Mouse (Mus musculus): ENCODE measurements at regions not wholly inside any gene's neighbourhood (a gene's known extent, or its start where the extent isn't known, plus 50 kb on each side); places are given as distances from the start of the nearest gene placed in this dataset.
A peak's percentile ranks its signal among the peaks of the same experiment; 100 is the strongest.

DNA sequence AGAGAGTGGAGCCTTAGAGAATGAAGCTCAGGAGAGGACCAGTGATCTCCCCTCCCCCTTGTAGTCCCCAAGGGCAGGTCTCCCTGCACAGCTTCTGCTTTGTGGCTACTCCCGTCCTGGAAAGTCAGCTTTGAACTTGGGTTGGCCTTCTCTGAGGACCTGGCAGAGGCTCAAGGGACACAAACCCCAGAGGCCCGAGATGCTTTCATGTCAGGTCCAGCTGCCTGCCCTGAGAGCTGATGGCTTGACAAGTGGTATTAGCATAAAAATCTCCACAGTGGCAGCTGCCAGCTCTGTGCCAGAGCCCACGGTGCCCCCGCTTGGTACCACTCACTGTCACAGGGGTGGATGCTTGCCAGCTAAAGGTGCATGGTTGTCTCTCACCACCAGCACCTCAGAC is 173.8 kb upstream of the Gm4791 start:
- DNase-seq (ENCODE audit: low spot score): no peak

GRCm38 (mm10) chr9:46819808-46820207 is 178.7 kb upstream of the Gm4791 start:
- no peak for DNase-seq (ENCODE audit: low spot score)

- no peak for DNase-seq (ENCODE audit: low spot score)
Measured at GRCm38 (mm10) chr9:46819376-46819775, 179.2 kb upstream of the Gm4791 start.

DNA sequence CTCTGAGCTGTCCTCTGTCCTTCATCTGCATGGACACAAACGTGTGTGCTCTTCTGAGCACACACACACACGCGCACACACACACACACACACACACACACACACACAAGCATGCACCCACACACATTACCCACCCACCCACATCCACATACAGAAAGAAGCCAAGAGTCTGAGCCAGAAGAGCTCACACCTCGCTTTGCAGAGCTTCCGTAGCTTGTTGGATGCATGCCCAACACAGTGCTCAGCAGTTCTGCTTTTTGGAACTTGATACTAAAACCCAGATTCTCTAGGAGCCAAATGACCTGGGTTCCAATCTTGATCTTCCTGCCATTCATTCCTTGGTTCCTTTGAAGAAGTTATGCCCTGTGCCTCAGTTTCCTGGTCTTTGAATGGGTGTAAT is 182.4 kb upstream of the Gm4791 start:
- peak; percentile 54 for DNase-seq (ENCODE audit: low spot score)

DNA sequence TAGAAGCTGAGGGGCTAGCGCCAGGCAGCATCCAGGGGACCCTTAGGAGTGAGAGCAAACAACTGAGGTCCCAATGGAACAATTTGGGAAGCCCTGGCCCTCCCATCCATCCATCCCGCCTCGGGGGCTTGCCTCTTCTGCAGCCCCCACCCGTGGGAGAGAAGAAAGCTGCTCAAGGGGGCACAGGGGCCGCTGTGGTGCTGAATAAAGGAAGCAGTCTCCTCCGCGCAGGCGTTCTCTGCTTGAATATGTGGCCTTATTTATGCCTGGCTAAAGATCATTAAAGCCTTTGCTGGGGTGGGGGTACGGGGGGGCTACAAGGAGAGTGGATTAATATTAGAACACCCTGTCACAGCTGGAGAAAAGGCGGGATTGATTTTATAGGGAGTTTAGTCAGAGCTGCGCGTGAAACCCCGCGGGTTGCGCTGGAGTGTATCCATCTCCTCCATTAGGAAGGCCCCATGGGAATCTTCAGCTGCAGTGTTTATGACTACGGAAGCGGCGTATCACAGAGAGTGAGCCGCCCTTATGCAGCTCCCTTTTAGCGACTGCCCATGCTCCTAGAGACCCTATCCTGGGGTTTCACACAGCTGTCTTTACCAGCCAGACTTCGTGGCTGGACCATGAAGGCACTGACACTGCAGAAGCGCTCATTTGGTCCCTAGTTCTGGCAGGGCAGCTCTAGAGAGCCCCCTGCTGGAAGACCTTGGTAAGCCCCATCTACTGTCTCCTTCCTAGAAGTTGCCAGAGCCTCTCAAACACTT is 183.9 kb upstream of the Gm4791 start:
- DNase-seq (ENCODE audit: low spot score): peak; percentile 82

DNA sequence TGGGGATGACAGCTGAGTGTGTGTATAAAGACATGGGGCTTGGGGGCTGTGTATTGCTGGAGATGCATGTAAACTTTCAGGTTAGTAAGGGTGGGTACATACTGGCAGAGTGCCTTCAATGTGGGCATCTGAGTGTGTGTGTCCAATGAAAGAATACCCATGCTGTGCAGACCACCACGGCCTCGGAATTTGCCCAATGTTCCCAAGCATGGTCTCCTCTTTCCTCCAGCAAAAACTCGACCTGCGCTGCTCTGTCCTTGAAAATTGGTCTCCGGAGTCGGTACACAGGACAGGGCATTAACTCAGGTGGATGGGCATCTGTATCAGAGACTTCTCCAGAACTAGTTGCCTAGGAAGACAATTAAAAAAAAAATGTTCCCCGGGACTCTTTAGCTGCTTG is 188.3 kb upstream of the Gm4791 start:
- no peak for DNase-seq (ENCODE audit: low spot score)

GRCm38 (mm10) chr9:46795446-46795845 is 203.1 kb upstream of the Gm4791 start:
- no peak for DNase-seq (ENCODE audit: low spot score)

DNA sequence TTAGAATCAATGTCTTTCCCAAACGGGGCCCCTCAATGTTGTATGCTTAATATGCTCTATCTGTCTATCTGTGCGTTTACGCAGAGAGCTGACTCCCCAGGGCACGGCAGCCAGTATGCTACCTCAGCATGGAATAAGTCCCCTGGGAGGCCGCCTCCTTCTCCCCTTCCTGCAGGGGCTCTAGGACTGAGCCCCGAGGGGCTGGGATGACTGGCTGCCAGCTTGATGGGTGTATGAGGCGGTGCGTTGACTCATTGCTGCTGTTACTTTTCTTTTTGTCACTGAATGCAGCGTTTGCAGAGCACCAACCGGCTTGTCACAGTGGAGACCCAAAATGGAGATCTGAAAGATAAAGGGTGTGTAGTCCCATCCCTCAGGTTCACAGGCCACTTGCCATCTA is 209.5 kb upstream of the Gm4791 start:
- DNase-seq (ENCODE audit: low spot score): no peak

- peak; percentile 31 for DNase-seq (ENCODE audit: low spot score)
Measured at GRCm38 (mm10) chr9:46788456-46788855, 210.1 kb upstream of the Gm4791 start.

- DNase-seq (ENCODE audit: low spot score): peak; percentile 57
Measured at GRCm38 (mm10) chr9:46784355-46784975, 214.1 kb upstream of the Gm4791 start.

GRCm38 (mm10) chr9:46783597-46784354 is 214.8 kb upstream of the Gm4791 start:
- DNase-seq (ENCODE audit: low spot score): no peak

DNA sequence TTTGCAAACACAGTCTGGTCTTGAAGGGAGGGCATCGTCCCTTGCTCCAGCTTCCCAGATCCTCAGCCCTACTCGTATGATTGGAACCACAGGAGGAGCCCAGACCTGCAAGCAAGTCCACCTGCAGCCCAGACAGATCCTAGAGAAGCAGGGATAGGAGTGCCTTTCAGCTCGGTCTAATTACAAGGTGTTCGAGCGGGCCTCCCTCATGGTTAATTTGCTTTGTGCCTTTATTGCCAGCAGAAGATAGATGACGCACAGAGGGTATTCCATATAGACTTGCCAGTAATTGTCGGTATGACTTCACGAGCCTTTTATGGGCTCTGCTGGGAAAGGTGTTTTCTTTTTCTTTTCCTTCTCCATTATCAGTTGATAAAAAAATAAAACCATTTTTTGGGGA is 216.9 kb upstream of the Gm4791 start:
- no peak for DNase-seq (ENCODE audit: low spot score)

DNA sequence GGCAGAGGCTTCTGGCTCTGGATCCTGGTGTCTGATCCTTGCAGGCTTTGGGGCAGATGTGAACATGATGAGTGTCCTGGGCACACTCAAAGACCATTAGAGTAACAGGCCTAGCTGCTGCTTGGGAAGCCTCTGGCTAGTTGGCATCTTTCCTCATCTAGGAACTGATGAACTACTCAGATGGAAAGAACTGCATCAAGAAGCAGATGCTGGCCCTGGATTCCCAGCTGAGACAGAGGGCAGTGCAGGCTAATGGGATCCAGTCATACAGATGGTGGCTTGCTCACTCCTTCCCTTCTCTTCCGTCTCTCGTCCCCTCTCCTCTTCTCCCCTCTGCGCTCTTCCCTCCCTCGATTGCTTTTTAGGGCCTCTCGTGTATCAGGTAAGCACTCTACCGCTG is 219.8 kb upstream of the Gm4791 start:
- DNase-seq (ENCODE audit: low spot score): no peak

DNA sequence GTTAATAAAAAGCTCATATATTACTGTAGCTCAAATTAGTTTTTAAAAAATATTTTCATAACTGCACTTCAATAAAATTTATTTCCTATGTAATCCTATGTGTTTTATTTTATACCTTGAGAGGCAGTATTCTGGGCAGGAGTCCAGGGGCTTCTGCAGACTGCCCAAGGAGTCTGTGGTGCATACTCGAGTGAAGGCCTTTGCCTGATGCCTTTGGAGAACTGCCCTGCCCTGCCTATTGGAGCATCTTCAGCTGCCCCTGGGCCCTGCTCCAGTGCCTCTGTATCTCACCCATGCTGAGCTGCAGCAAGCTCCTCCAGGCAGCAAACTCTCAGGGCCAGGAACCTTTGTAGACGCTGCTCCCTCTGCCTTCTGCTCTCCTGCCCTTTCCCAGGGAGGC is 223.7 kb upstream of the Gm4791 start:
- no peak for DNase-seq (ENCODE audit: low spot score)

- peak; percentile 17 for DNase-seq (ENCODE audit: low spot score)
Measured at GRCm38 (mm10) chr9:46760247-46760646, 238.3 kb upstream of the Gm4791 start.

GRCm38 (mm10) chr9:46757005-46757672 is 241.4 kb upstream of the Gm4791 start:
- DNase-seq (ENCODE audit: low spot score): no peak

DNA sequence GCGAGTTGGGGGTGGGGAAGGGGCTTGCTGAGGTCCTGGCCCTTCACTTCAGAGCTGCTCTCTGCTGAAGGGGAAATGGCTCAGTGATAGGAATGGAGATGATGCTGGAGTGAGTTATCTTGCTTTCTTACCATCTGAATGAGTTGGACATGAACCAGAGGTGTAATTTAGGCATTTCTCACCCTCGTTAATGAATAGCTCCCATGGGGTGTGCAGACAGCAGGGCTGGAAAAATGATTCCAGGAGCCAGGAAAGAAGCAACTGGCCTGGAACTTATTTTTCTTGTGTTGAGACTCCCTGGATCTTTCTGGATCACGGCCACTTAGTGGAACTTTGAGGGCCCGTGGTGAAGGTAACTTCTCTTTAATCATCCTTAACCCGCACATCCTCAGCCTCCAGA is 246.6 kb upstream of the Gm4791 start:
- no peak for DNase-seq (ENCODE audit: low spot score)

GRCm38 (mm10) chr9:46749441-46749840 is 249.1 kb upstream of the Gm4791 start:
- DNase-seq (ENCODE audit: low spot score): peak; percentile 31

- no peak for DNase-seq (ENCODE audit: low spot score)
Measured at GRCm38 (mm10) chr9:46746266-46746665, 252.3 kb upstream of the Gm4791 start.

DNA sequence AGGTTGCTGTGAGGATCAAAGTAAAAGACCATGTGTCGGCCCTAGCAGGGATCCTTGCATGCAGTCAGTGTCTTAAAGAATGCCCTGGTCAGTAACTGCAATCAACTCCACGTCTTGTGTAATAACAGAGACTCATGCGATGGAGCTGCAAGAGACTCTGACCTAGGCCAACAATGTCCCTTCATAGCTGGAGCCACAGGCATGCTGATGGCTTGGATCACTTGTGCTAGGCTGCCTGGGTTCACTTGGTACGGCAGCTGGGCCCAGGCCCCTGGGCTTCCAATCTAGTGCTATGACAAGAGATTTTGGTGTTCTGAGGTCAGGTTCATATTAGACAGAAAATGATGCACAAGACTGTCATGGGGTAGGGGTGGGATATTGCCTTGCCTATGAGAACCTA is 258.0 kb upstream of the Gm4791 start:
- DNase-seq (ENCODE audit: low spot score): no peak

GRCm38 (mm10) chr9:46739341-46739740 is 259.2 kb upstream of the Gm4791 start:
- no peak for DNase-seq (ENCODE audit: low spot score)

- DNase-seq (ENCODE audit: low spot score): no peak
Measured at GRCm38 (mm10) chr9:46738634-46739033, 259.9 kb upstream of the Gm4791 start.

DNA sequence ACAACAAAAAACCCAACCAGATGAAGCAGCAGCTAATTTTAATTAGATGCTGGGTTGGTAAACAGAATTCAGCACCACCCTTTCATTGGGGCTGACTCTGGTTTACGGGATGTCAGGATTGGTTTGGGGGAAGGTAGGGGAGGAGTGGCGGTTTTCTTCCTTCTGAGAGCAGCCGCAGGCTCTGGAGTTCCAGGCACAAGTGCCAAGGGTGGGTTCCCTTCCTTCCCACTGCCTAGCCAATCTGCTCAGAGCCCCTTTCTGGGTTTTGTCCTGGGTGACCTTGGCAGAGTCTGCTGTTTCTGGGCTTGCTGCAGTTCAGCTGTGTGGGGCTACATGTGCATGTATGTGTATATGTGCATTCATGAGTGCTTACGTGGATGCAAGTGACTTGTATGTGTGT is 260.5 kb upstream of the Gm4791 start:
- DNase-seq (ENCODE audit: low spot score): no peak
